Mouse (Mus musculus) thymus, adult 2 months (tissue): Measurements from ENCODE around the gene Mapkapk3.

ENCODE experiments used
- CTCF ChIP-seq: fragments of 200-500 bp; IDR thresholded peaks from 2 replicates; pipeline ENCODE4 v1.5.1; 2012; ENCODE audit warnings: mild to moderate bottlenecking, control low read depth, low read length, moderate library complexity, borderline replicate concordance; ENCODE audit not compliant: control insufficient read depth, poor library complexity, insufficient read depth; ENCODE audit errors: extremely low read depth
- POLR2A ChIP-seq: fragments of 200-500 bp; IDR thresholded peaks from 2 replicates; pipeline ENCODE4 v1.6.1; 2012; ENCODE audit warnings: mild to moderate bottlenecking, low read length, control low read depth, moderate library complexity; ENCODE audit not compliant: control insufficient read depth, poor library complexity, insufficient read depth; ENCODE audit errors: extremely low read depth

DNA sequence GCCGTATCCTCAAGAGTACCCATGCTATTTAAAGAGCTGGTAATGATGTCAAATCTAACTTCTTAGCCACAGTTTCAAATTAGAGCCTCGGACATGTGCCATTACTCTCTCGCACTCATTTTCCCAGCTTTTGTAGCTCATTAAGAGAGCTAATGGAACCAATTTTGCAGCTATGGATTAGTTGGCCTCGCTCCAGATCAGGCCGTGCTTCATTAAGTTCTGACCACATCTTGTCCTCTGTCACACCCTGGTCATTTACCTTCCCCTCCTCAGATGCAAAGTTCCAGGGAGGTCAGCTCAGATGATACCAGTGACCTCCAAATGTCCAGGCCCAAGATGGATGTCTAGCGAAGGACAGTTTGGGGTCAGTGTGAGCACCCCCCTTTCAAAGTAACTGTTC, 14.9 kb downstream of the Mapkapk3 start:
- no peak for TF ChIP-seq POLR2A
- no peak for TF ChIP-seq CTCF
